In genomic region chr2:3816142-3816609, GRCm38 (mm10) we compare ENCODE assay signal across 9 mouse cellular contexts.
DNase-seq lines count a peak whose midpoint lies in the region; ATAC-seq lines count a peak whose summit lies in the region.
"Had no signal": no experiment of that assay in that cellular context is flagged by ENCODE, and none has a peak within 500 bp of the region (broad histone marks: within the 10 kb centered on the region; RNA-seq: fewer than 3 reads in every experiment).

No protein-coding gene starts in this region.

- no peak overlapping the region for H3K9ac ChIP-seq in midbrain, embryonic 13.5 days (replicated peaks)
- H3K9ac ChIP-seq: midbrain, embryonic 12.5 days had no signal

- DNase-seq in testis, postnatal 14 days (ENCODE audit: low spot score) = peak; percentile 28
- no peak for DNase-seq in testis, postnatal 10 days (ENCODE audit: low spot score)
- DNase-seq in cerebellum, adult 9-11 months = peak; percentile 74
- DNase-seq in frontal cortex, postnatal 36 days (ENCODE audit: low spot score in 2 of 2) = peak; percentile 68 to 86
- DNase-seq in layer of hippocampus, adult 11-12 months (ENCODE audit: low spot score) = peak; percentile 81
- no peak for DNase-seq in spleen, postnatal 4 days (ENCODE audit: low spot score in 2 of 2)

- H3K4me2 ChIP-seq in midbrain, embryonic 13.5 days (replicated peaks) = no peak overlapping the region
- H3K4me2 ChIP-seq: midbrain, embryonic 12.5 days had no signal

- peak overlapping the region; percentile 47; the same call in 1 of the 2 replicates for H3K27ac ChIP-seq in midbrain, embryonic 13.5 days
- H3K27ac ChIP-seq: midbrain, embryonic 12.5 days had no signal

- H3K36me3 ChIP-seq in midbrain, embryonic 13.5 days = no peaks in the 10 kb centered on the region
- H3K36me3 ChIP-seq: midbrain, embryonic 12.5 days had no signal

- H3K4me1 ChIP-seq in midbrain, embryonic 13.5 days (replicated peaks) = peaks cover 5% of the 10 kb centered on the region; the same call in 1 of the 2 replicates
- H3K4me1 ChIP-seq: midbrain, embryonic 12.5 days had no signal

- no peak overlapping the region for H3K4me3 ChIP-seq in midbrain, embryonic 13.5 days (replicated peaks)
- H3K4me3 ChIP-seq: erythroblast, embryonic 14.5 days; midbrain, embryonic 12.5 days had no signal

- 53% methylated on average over 6 of the region's 6 CpGs for WGBS in midbrain, embryonic 13.5 days

- 0 out of 2 replicates have a peak, but pooled peaks have one; percentile 69 for ATAC-seq in midbrain, embryonic 13.5 days

- no peaks in the 10 kb centered on the region for H3K9me3 ChIP-seq in midbrain, embryonic 13.5 days
- H3K9me3 ChIP-seq: midbrain, embryonic 12.5 days had no signal

- no peaks in the 10 kb centered on the region for H3K27me3 ChIP-seq in midbrain, embryonic 13.5 days
- H3K27me3 ChIP-seq: midbrain, embryonic 12.5 days had no signal

Comparison
In these comparisons a context has a peak if more than half of its experiments do, and no peak if none do; other contexts are left out.
1. DNase-seq: peak in testis, postnatal 14 days (single experiment), cerebellum, adult 9-11 months (single experiment), frontal cortex, postnatal 36 days (2 of 2) and layer of hippocampus, adult 11-12 months (single experiment); none in testis, postnatal 10 days (single experiment) and spleen, postnatal 4 days (0 of 2).